Mouse (Mus musculus) cerebellum, adult 2 months (tissue): ENCODE data around the gene Dusp5. TPM values are rescaled to one million over a fixed set of nuclear protein-coding genes. Genes with fewer than 3 reads are reported as not detected.
A peak's percentile ranks its signal among the peaks of the same experiment; 100 is the strongest.

Experiments
- DNase-seq, 2 experiments: peaks; one replicate each; pipeline ENCODE4 v3.0.0; 2021
- H3K27ac ChIP-seq: fragments of 200-500 bp; 2 replicates; pipeline ENCODE4 v1.5.1; 2012; ENCODE audit warnings: low read length, control low read depth, inconsistent platforms; ENCODE audit not compliant: insufficient read depth
- H3K27me3 ChIP-seq: fragments of 200-500 bp; 2 replicates; pipeline ENCODE4 v1.6.1; 2012; ENCODE audit warnings: inconsistent platforms, mild to moderate bottlenecking, low read length, moderate library complexity; ENCODE audit not compliant: control insufficient read depth, insufficient read depth
- H3K4me1 ChIP-seq: fragments of 200-500 bp; 2 replicates; pipeline ENCODE4 v1.6.1; 2011; ENCODE audit warnings: low read length; ENCODE audit not compliant: control insufficient read depth, insufficient read depth
- H3K4me3 ChIP-seq: fragments of 200-500 bp; replicated peaks from 2 replicates; pipeline ENCODE3; 2011; ENCODE audit warnings: mild to moderate bottlenecking, low read depth, low read length, control low read depth; ENCODE audit not compliant: insufficient read depth
- CTCF ChIP-seq: fragments of 200-500 bp; IDR thresholded peaks from 2 replicates; pipeline ENCODE4 v1.5.1; 2011; ENCODE audit warnings: low read depth, mild to moderate bottlenecking, control low read depth, low read length, moderate library complexity, borderline replicate concordance; ENCODE audit not compliant: insufficient read depth
- POLR2A ChIP-seq: fragments of 200-500 bp; IDR thresholded peaks from 2 replicates; pipeline ENCODE4 v1.6.1; 2011; ENCODE audit warnings: low read length, control low read depth, borderline replicate concordance; ENCODE audit not compliant: insufficient read depth
- WGBS: fragments of 180-500 bp; shearing (Covaris S2); methylation state at CpG from one replicate; pipeline ENCODE4 v1.1.7; 2018; 5-methylcytosine and 5-hydroxymethylcytosine counted together
- polyA plus RNA-seq: library from polyadenylated mRNA; depleted of rRNA; stranded (reverse); fragments of >200 nt; gene quantifications from 2 replicates; pipeline ENCODE4 v1.2.3, GENCODE M21; 2012

Dusp5 gene
- polyA plus RNA-seq, 1 experiment, result 80.4 TPM

GRCm38 (mm10) chr19:53532676-53533075, 3.8 kb downstream of the Dusp5 start:
- Histone ChIP-seq H3K27me3 (no peaks in the 10 kb centered on the region), H3K27ac (peak overlapping the region; percentile 79), H3K4me3 (peak overlapping the region; percentile 71), H3K4me1 (peaks cover 26% of the 10 kb centered on the region)
- TF ChIP-seq POLR2A, result no peak
- TF ChIP-seq CTCF, result no peak
- WGBS, result 12% methylated on average over 6 of the region's 6 CpGs
- DNase-seq, result peak in 1 of 2 experiments; percentile 42

DNA sequence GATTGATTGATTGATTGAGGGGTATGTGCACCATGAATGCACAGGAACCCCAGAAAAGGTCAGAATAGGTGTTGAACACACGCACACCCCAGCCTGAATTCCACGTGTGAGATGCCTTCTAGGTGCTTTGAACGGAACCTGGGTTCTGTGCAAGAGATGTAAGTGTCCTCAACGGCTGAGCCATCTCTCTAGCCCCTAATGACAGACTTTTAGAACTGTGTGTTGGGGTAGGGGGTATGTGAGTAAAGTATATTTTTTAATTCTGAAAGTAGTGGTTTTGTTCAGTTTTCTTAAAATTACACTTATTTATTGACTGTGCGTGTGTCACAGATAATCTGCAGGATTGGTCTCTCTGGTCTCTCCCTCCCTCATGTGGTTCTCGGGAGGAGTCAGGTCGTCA, 4.3 kb downstream of the Dusp5 start:
- Histone ChIP-seq H3K4me1 (peaks cover 31% of the 10 kb centered on the region), H3K4me3 (peak overlapping the region; percentile 71), H3K27ac (peak overlapping the region; percentile 76), H3K27me3 (no peaks in the 10 kb centered on the region)
- TF ChIP-seq CTCF (no peak), POLR2A (no peak)
- WGBS, result 16% methylated on average over 7 of the region's 7 CpGs
- no peak for DNase-seq

- peak in 1 of 2 experiments; percentile 49 for DNase-seq
- Histone ChIP-seq H3K27ac (peak overlapping the region; percentile 76), H3K27me3 (no peaks in the 10 kb centered on the region), H3K4me1 (peaks cover 38% of the 10 kb centered on the region), H3K4me3 (peak overlapping the region; percentile 71)
- 21% methylated on average over 15 of the region's 15 CpGs for WGBS
- TF ChIP-seq POLR2A (no peak), CTCF (no peak)
Measured at GRCm38 (mm10) chr19:53533810-53534601, 5.1 kb downstream of the Dusp5 start.

DNA sequence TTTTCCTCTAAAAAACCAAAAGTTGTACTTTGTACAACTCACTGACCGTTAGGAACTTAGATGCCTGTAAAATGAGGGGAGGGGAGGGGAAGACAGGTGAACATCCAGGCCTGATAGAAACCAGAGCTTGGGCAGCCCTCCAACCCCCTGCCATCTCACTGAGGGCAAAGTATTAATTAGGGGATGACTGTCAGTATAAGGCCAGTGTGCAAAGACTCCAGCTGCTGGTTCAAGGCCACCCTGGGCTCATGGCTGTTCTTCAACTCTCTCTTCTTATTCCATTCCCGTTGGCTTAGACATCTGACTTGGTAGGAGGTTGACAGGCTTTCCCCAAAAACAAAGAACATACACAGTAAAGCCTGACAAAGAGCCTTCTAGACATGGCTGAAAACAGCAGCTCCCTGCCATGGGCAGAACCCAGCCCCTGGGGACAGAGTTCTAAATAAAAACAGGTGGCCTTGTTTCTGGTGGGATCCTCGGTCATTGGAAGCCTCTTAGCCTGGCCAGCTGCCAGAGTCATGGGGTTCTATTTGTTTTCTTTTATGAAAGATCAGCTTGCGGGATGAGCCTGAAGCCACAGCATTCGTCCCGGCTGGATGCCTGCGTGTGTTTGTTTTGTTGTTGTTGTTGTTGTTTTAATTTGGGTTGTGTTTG, 6.0 kb downstream of the Dusp5 start:
- 6% methylated on average over 7 of the region's 7 CpGs for WGBS
- no peak for TF ChIP-seq POLR2A
- TF ChIP-seq CTCF, result no peak
- Histone ChIP-seq H3K27ac (peak overlapping the region; percentile 76), H3K4me3 (peak overlapping the region; percentile 37), H3K4me1 (peaks cover 38% of the 10 kb centered on the region), H3K27me3 (no peaks in the 10 kb centered on the region)
- DNase-seq, result peak; percentile 65 to 70

DNA sequence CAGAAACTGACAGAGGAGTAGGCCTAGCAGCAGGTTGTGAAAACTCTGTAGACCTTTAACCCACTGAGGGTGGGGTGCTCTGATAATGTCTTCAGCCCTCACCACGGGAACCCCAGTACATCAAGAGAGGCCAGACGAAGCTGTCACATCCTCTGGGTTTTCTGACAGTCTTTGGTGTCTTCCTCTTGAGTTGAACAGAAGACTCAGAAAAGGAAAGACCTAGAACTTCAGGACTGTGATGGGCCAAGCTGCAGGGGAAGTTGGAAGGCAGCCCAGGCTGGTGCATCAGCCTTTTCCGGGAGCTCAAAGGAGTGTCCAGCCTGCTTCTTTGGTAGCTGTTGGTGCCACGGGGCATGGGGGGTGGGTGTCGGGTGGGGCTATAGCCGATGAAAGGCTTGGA, 6.5 kb downstream of the Dusp5 start:
- no peak for TF ChIP-seq CTCF
- TF ChIP-seq POLR2A, result no peak
- Histone ChIP-seq H3K27ac (peak overlapping the region; percentile 76), H3K27me3 (no peaks in the 10 kb centered on the region), H3K4me1 (peaks cover 38% of the 10 kb centered on the region), H3K4me3 (peak overlapping the region; percentile 37)
- DNase-seq, result peak; percentile 72 to 74
- WGBS, result 4% methylated on average over 6 of the region's 6 CpGs

DNA sequence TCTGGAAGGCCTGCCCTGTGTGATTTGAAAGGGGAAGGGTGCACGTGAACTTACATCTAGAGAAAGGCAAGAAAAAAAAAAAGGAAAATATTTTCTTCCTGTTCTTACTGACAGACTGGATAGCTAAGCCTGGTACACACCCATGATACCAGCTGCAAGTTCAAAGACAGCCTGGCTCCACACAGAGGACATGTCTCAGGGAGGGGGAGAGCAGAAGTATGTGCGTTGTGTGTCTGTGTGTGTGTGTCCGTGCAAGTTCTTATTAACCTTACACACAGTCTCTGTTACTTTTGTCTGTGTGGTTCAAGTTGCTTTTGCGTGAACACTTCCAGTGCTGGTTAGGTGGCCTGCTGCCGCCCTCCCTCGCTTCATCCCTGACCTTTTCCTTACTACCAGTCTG, 7.3 kb downstream of the Dusp5 start:
- no peak for DNase-seq
- peaks cover 43% of the 10 kb centered on the region for H3K4me1 ChIP-seq
- no peak for TF ChIP-seq POLR2A
- no peak for TF ChIP-seq CTCF
- peak overlapping the region; percentile 42 for H3K4me3 ChIP-seq
- 26% methylated on average over 6 of the region's 6 CpGs for WGBS
- peak overlapping the region; percentile 54 for H3K27ac ChIP-seq
- no peaks in the 10 kb centered on the region for H3K27me3 ChIP-seq

GRCm38 (mm10) chr19:53536731-53537666, 8.1 kb downstream of the Dusp5 start:
- H3K27me3 ChIP-seq, result no peaks in the 10 kb centered on the region
- no peak overlapping the region for H3K4me3 ChIP-seq
- 19% methylated on average over 17 of the region's 17 CpGs for WGBS
- DNase-seq, result peak; percentile 67 to 81
- peaks cover 49% of the 10 kb centered on the region for H3K4me1 ChIP-seq
- 0 out of 2 replicates have a peak, but pooled peaks have one; percentile 16 for TF ChIP-seq POLR2A
- no peak for TF ChIP-seq CTCF
- H3K27ac ChIP-seq, result peak overlapping the region; percentile 54
